22 mouse cellular contexts compared by ENCODE assay signal in the genomic region with DNA sequence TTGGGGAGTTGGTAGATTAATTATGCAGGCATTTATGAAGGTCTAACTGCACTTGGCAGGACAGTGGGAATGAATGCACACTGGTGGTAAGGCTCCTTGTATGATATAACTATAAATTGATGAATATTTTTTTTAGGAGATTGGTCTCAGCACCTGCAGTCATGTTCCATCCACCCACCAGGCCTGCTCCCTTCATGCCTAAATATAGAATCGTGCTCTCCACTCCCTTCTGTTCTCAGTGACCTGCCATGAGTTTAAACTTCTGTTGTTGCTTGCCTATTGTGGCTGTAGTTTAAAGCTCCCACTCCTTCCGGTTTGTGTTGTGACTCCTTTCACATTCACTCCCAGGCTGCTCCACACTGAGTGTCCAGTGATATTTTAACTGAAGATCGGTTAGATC.
DNase-seq lines count a peak whose midpoint lies in the region; ATAC-seq lines count a peak whose summit lies in the region.
"Had no signal": no experiment of that assay in that cellular context is flagged by ENCODE, and none has a peak within 500 bp of the region (broad histone marks: within the 10 kb centered on the region; RNA-seq: fewer than 3 reads in every experiment).

No protein-coding gene starts in this region.

- no peak for DNase-seq in frontal cortex, adult 2 months (ENCODE audit: extremely low spot score in 1 of 2, low spot score in 1 of 2)
- DNase-seq in heart, adult 9 months (ENCODE audit: low spot score in 2 of 2): no peak
- no peak for DNase-seq in heart, postnatal 14 days
- no peak for DNase-seq in urinary bladder, adult 2 months (ENCODE audit: low spot score)
- DNase-seq: adrenal gland, adult 8-10 months; adrenal gland, postnatal 36 days; B cell, adult 2 months; cerebellum, adult 11 months; cerebellum, adult 9-10 months; cerebellum, postnatal 25 days; gastrocnemius, postnatal 14 days; kidney, adult 2 months had no signal

- no peaks in the 10 kb centered on the region for H3K27me3 ChIP-seq in heart, embryonic 12.5 days (replicated peaks)
- no peaks in the 10 kb centered on the region for H3K27me3 ChIP-seq in heart, embryonic 16.5 days (ENCODE audit: control insufficient read depth, insufficient read depth, low read length)
- H3K27me3 ChIP-seq: embryonic facial prominence, embryonic 12.5 days; forebrain, embryonic 15.5 days; hindbrain, embryonic 15.5 days had no signal

- 63% methylated on average over 3 of the region's 3 CpGs for WGBS in heart, embryonic 12.5 days
- 47% methylated on average over 3 of the region's 3 CpGs for WGBS in heart, embryonic 16.5 days

- peaks cover 24% of the 10 kb centered on the region for H3K4me1 ChIP-seq in heart, embryonic 12.5 days (replicated peaks)
- peaks cover 30% of the 10 kb centered on the region for H3K4me1 ChIP-seq in heart, embryonic 16.5 days (ENCODE audit: control insufficient read depth, insufficient read depth, low read length)
- H3K4me1 ChIP-seq: hindbrain, embryonic 15.5 days had no signal

- ATAC-seq in frontal cortex, adult (ENCODE audit: low TSS enrichment): 0 out of 2 replicates have a peak, but pooled peaks have one; percentile 2
- ATAC-seq in heart, embryonic 12.5 days (ENCODE audit: insufficient number of reproducible peaks, low FRiP score): no peak
- ATAC-seq in heart, embryonic 16.5 days (replicated peaks; ENCODE audit: extremely low read depth, insufficient read depth, low FRiP score): peak; percentile 74; the same call in 1 of the 2 replicates
- ATAC-seq: CD4-positive, CD25-positive, alpha-beta regulatory T cell, adult 4 months; forebrain, embryonic 15.5 days; intestine, embryonic 16.5 days had no signal

- H3K9ac ChIP-seq in heart, embryonic 12.5 days: no peak overlapping the region
- peak overlapping the region; percentile 18; the same call in 1 of the 2 replicates for H3K9ac ChIP-seq in heart, embryonic 16.5 days (ENCODE audit: low read length)
- H3K9ac ChIP-seq: embryonic facial prominence, embryonic 12.5 days; forebrain, embryonic 15.5 days; hindbrain, embryonic 15.5 days had no signal

- H3K4me2 ChIP-seq in heart, embryonic 12.5 days: no peak overlapping the region; the same call in 1 of the 2 replicates
- H3K4me2 ChIP-seq in heart, embryonic 16.5 days (ENCODE audit: low read depth, low read length): 0 out of 2 replicates have a peak overlapping the region, but pooled peaks have one; percentile 2
- H3K4me2 ChIP-seq: embryonic facial prominence, embryonic 12.5 days; forebrain, embryonic 15.5 days; hindbrain, embryonic 15.5 days had no signal

- H3K27ac ChIP-seq in heart, embryonic 12.5 days (ENCODE audit: poor library complexity, severe bottlenecking): peak overlapping the region; percentile 86
- H3K27ac ChIP-seq in heart, embryonic 16.5 days (ENCODE audit: low read length): peak overlapping the region; percentile 88
- H3K27ac ChIP-seq: embryonic facial prominence, embryonic 12.5 days; forebrain, embryonic 15.5 days; hindbrain, embryonic 15.5 days; kidney, postnatal 0 days had no signal

- no peaks in the 10 kb centered on the region for H3K36me3 ChIP-seq in heart, embryonic 12.5 days
- H3K36me3 ChIP-seq in heart, embryonic 16.5 days (ENCODE audit: control insufficient read depth, insufficient read depth): no peaks in the 10 kb centered on the region
- H3K36me3 ChIP-seq: embryonic facial prominence, embryonic 12.5 days; forebrain, embryonic 15.5 days; G1E; hindbrain, embryonic 15.5 days had no signal

- no peak overlapping the region for H3K4me3 ChIP-seq in heart, embryonic 12.5 days
- no peak overlapping the region for H3K4me3 ChIP-seq in heart, embryonic 16.5 days (ENCODE audit: low read length)
- H3K4me3 ChIP-seq: embryonic facial prominence, embryonic 12.5 days; forebrain, embryonic 15.5 days; hindbrain, embryonic 15.5 days had no signal

- no peaks in the 10 kb centered on the region for H3K9me3 ChIP-seq in heart, embryonic 12.5 days (replicated peaks)
- no peaks in the 10 kb centered on the region for H3K9me3 ChIP-seq in heart, embryonic 16.5 days (replicated peaks; ENCODE audit: control insufficient read depth, low read length)
- H3K9me3 ChIP-seq: embryonic facial prominence, embryonic 12.5 days; forebrain, embryonic 15.5 days; G1E; hindbrain, embryonic 15.5 days had no signal

- intact Hi-C loops in heart, postnatal 14 days (cut with DNase I): no loop called here
